Mouse (Mus musculus) inflammation-experienced regulatory T-cells, adult 6 months (primary cell): ENCODE data around the gene Foxk1. TPM values are rescaled to one million over a fixed set of nuclear protein-coding genes. Genes with fewer than 3 reads are reported as not detected.

ENCODE experiments used
- ATAC-seq: one replicate; pipeline ENCODE4 v1.8.0; 2017
- polyA plus RNA-seq, 3 experiments: library from polyadenylated mRNA; unstranded; fragments of 100-300 nt; shearing (Covaris generic); gene quantifications; one replicate each; pipeline ENCODE4 v1.2.1; 2017

Gene Foxk1
- polyA plus RNA-seq, 3 experiments from 2014 or later, result 6.3 to 10.1 (median 8.5) TPM

GRCm38 (mm10) chr5:142391691-142392090, 9.6 kb upstream of the Foxk1 start:
- peak; percentile 52 for ATAC-seq

GRCm38 (mm10) chr5:142394602-142395252, 6.6 kb upstream of the Foxk1 start:
- no peak for ATAC-seq

- ATAC-seq, result no peak
Observed at GRCm38 (mm10) chr5:142395909-142396308, 5.4 kb upstream of the Foxk1 start.

- ATAC-seq, result peak; percentile 10
Observed at GRCm38 (mm10) chr5:142400181-142400883, 965 bp upstream of the Foxk1 start.

GRCm38 (mm10) chr5:142401641-142402625, 636 bp downstream of the Foxk1 start:
- ATAC-seq, result peak; percentile 51

GRCm38 (mm10) chr5:142403694-142404093, 2.4 kb downstream of the Foxk1 start:
- ATAC-seq, result no peak

GRCm38 (mm10) chr5:142404307-142404706, 3.0 kb downstream of the Foxk1 start:
- no peak for ATAC-seq

- ATAC-seq, result no peak
Observed at GRCm38 (mm10) chr5:142405426-142405825, 4.1 kb downstream of the Foxk1 start.

- no peak for ATAC-seq
Observed at GRCm38 (mm10) chr5:142406401-142406800, 5.1 kb downstream of the Foxk1 start.

- no peak for ATAC-seq
Observed at GRCm38 (mm10) chr5:142406937-142407336, 5.6 kb downstream of the Foxk1 start.

GRCm38 (mm10) chr5:142407381-142407780, 6.1 kb downstream of the Foxk1 start:
- ATAC-seq, result no peak

GRCm38 (mm10) chr5:142409169-142409568, 7.9 kb downstream of the Foxk1 start:
- ATAC-seq, result no peak

- no peak for ATAC-seq
Observed at GRCm38 (mm10) chr5:142410348-142410747, 9.1 kb downstream of the Foxk1 start.

GRCm38 (mm10) chr5:142412678-142413385, 11.5 kb downstream of the Foxk1 start:
- ATAC-seq, result no peak

GRCm38 (mm10) chr5:142413723-142414445, 12.6 kb downstream of the Foxk1 start:
- ATAC-seq, result no peak

GRCm38 (mm10) chr5:142415401-142415800, 14.1 kb downstream of the Foxk1 start:
- no peak for ATAC-seq

- ATAC-seq, result peak; percentile 100
Observed at GRCm38 (mm10) chr5:142416070-142416775, 14.9 kb downstream of the Foxk1 start.

- ATAC-seq, result no peak
Observed at GRCm38 (mm10) chr5:142417104-142417503, 15.8 kb downstream of the Foxk1 start.

GRCm38 (mm10) chr5:142417876-142418275, 16.6 kb downstream of the Foxk1 start:
- no peak for ATAC-seq

GRCm38 (mm10) chr5:142418419-142418818, 17.1 kb downstream of the Foxk1 start:
- ATAC-seq, result no peak

GRCm38 (mm10) chr5:142420317-142420716, 19.0 kb downstream of the Foxk1 start:
- ATAC-seq, result no peak
